Mouse (Mus musculus): ENCODE data around the gene Ormdl3. TPM values are rescaled to one million over a fixed set of nuclear protein-coding genes. Genes with fewer than 3 reads are reported as not detected.

Ormdl3 gene
- polyA plus RNA-seq, 1 experiment from 2014 or later, result 57.7 TPM

- DNase-seq (ENCODE audit: low spot score), result no peak
- H3K9me3 ChIP-seq, result no peaks in the 10 kb centered on the region
- H3K36me3 ChIP-seq (replicated peaks), result no peaks in the 10 kb centered on the region
- no peak overlapping the region for H3K4me3 ChIP-seq
- peaks cover 12% of the 10 kb centered on the region; the same call in 1 of the 2 replicates for H3K4me1 ChIP-seq
- 0 out of 2 replicates have a peak, but pooled peaks cover 7% of the 10 kb centered on the region for H3K27me3 ChIP-seq (replicated peaks; ENCODE audit: low read depth, poor library complexity, severe bottlenecking)
- WGBS, result 70% methylated on average over 13 of the region's 13 CpGs
- H3K27ac ChIP-seq (replicated peaks), result no peak overlapping the region
Measured at GRCm38 (mm10) chr11:98563921-98564414, 23.2 kb downstream of the Ormdl3 start.

GRCm38 (mm10) chr11:98563025-98563424, 24.1 kb downstream of the Ormdl3 start:
- H3K9me3 ChIP-seq, result no peaks in the 10 kb centered on the region
- H3K4me1 ChIP-seq, result peaks cover 12% of the 10 kb centered on the region; the same call in 1 of the 2 replicates
- no peaks in the 10 kb centered on the region for H3K36me3 ChIP-seq (replicated peaks)
- no peak overlapping the region for H3K4me3 ChIP-seq
- 91% methylated on average over 3 of the region's 3 CpGs for WGBS
- H3K27ac ChIP-seq (replicated peaks), result no peak overlapping the region
- DNase-seq (ENCODE audit: low spot score), result no peak
- H3K27me3 ChIP-seq (replicated peaks; ENCODE audit: low read depth, poor library complexity, severe bottlenecking), result 0 out of 2 replicates have a peak, but pooled peaks cover 7% of the 10 kb centered on the region

- no peak for DNase-seq (ENCODE audit: low spot score)
- Histone ChIP-seq H3K9me3 (no peaks in the 10 kb centered on the region), H3K4me1 (peaks cover 12% of the 10 kb centered on the region; the same call in 1 of the 2 replicates), H3K27ac (replicated peaks) (no peak overlapping the region), H3K36me3 (replicated peaks) (no peaks in the 10 kb centered on the region), H3K4me3 (no peak overlapping the region), H3K27me3 (replicated peaks; ENCODE audit: low read depth, poor library complexity, severe bottlenecking) (0 out of 2 replicates have a peak, but pooled peaks cover 7% of the 10 kb centered on the region)
- WGBS, result 47% methylated on average over 7 of the region's 7 CpGs
Measured at GRCm38 (mm10) chr11:98560942-98561341, 26.2 kb downstream of the Ormdl3 start.

- H3K4me3 ChIP-seq, result no peak overlapping the region
- no peaks in the 10 kb centered on the region for H3K9me3 ChIP-seq
- peaks cover 13% of the 10 kb centered on the region for H3K4me1 ChIP-seq
- no peak overlapping the region for H3K27ac ChIP-seq (replicated peaks)
- no peak for DNase-seq (ENCODE audit: low spot score)
- peaks cover 12% of the 10 kb centered on the region for H3K27me3 ChIP-seq (replicated peaks; ENCODE audit: low read depth, poor library complexity, severe bottlenecking)
- no peaks in the 10 kb centered on the region for H3K36me3 ChIP-seq (replicated peaks)
- 68% methylated on average over 12 of the region's 12 CpGs for WGBS
Measured at GRCm38 (mm10) chr11:98555124-98555700, 32.0 kb downstream of the Ormdl3 start.

- Histone ChIP-seq H3K9me3 (no peaks in the 10 kb centered on the region), H3K4me3 (no peak overlapping the region), H3K36me3 (replicated peaks) (no peaks in the 10 kb centered on the region), H3K27ac (replicated peaks) (no peak overlapping the region), H3K27me3 (replicated peaks; ENCODE audit: low read depth, poor library complexity, severe bottlenecking) (peaks cover 17% of the 10 kb centered on the region), H3K4me1 (peaks cover 13% of the 10 kb centered on the region; the same call in 1 of the 2 replicates)
- 93% methylated on average over 4 of the region's 4 CpGs for whole genome bisulfite sequencing
- no peak for DNase-seq (ENCODE audit: low spot score)
Measured at GRCm38 (mm10) chr11:98553966-98554365, 33.2 kb downstream of the Ormdl3 start.

GRCm38 (mm10) chr11:98550975-98551828, 36.0 kb downstream of the Ormdl3 start, which contains the start of gene Zpbp2:
TSS of gene Zpbp2 (plus strand) at chr11:98551097.
- DNase-seq (ENCODE audit: low spot score), result peak; percentile 95
- no peaks in the 10 kb centered on the region for H3K36me3 ChIP-seq (replicated peaks)
- H3K9me3 ChIP-seq, result no peaks in the 10 kb centered on the region
- H3K4me1 ChIP-seq, result peaks cover 13% of the 10 kb centered on the region; the same call in 1 of the 2 replicates
- peaks cover 45% of the 10 kb centered on the region for H3K27me3 ChIP-seq (replicated peaks; ENCODE audit: low read depth, poor library complexity, severe bottlenecking)
- H3K4me3 ChIP-seq, result peak within 1 kb of the TSS; percentile 73
- H3K27ac ChIP-seq (replicated peaks), result peak within 1 kb of the TSS; percentile 90
- WGBS, result 1% methylated on average over 51 of the region's 51 CpGs

GRCm38 (mm10) chr11:98550311-98550974, 36.7 kb downstream of the Ormdl3 start:
- DNase-seq (ENCODE audit: low spot score), result no peak
- H3K4me1 ChIP-seq, result peaks cover 18% of the 10 kb centered on the region
- H3K9me3 ChIP-seq, result no peaks in the 10 kb centered on the region
- no peaks in the 10 kb centered on the region for H3K36me3 ChIP-seq (replicated peaks)
- H3K4me3 ChIP-seq, result peak overlapping the region; percentile 73
- peak overlapping the region; percentile 90 for H3K27ac ChIP-seq (replicated peaks)
- WGBS, result 20% methylated on average over 20 of the region's 20 CpGs
- H3K27me3 ChIP-seq (replicated peaks; ENCODE audit: low read depth, poor library complexity, severe bottlenecking), result peaks cover 53% of the 10 kb centered on the region

GRCm38 (mm10) chr11:98549363-98549762, 37.8 kb downstream of the Ormdl3 start:
- whole genome bisulfite sequencing, result 67% methylated on average over 4 of the region's 4 CpGs
- no peak for DNase-seq (ENCODE audit: low spot score)
- Histone ChIP-seq H3K27ac (replicated peaks) (no peak overlapping the region), H3K9me3 (no peaks in the 10 kb centered on the region), H3K4me3 (no peak overlapping the region), H3K4me1 (peaks cover 20% of the 10 kb centered on the region), H3K27me3 (replicated peaks; ENCODE audit: low read depth, poor library complexity, severe bottlenecking) (peaks cover 63% of the 10 kb centered on the region), H3K36me3 (replicated peaks) (no peaks in the 10 kb centered on the region)

GRCm38 (mm10) chr11:98547308-98547693, 39.9 kb downstream of the Ormdl3 start:
- no peaks in the 10 kb centered on the region for H3K36me3 ChIP-seq (replicated peaks)
- peaks cover 20% of the 10 kb centered on the region for H3K4me1 ChIP-seq
- 56% methylated on average over 3 of the region's 3 CpGs for WGBS
- H3K27ac ChIP-seq (replicated peaks), result no peak overlapping the region
- H3K4me3 ChIP-seq, result no peak overlapping the region
- peaks cover 84% of the 10 kb centered on the region for H3K27me3 ChIP-seq (replicated peaks; ENCODE audit: low read depth, poor library complexity, severe bottlenecking)
- H3K9me3 ChIP-seq, result no peaks in the 10 kb centered on the region
- DNase-seq (ENCODE audit: low spot score), result no peak

GRCm38 (mm10) chr11:98546529-98547307, 40.5 kb downstream of the Ormdl3 start:
- peak; percentile 24 for DNase-seq (ENCODE audit: low spot score)
- Histone ChIP-seq H3K36me3 (replicated peaks) (no peaks in the 10 kb centered on the region), H3K4me1 (peaks cover 20% of the 10 kb centered on the region), H3K27ac (replicated peaks) (no peak overlapping the region), H3K27me3 (replicated peaks; ENCODE audit: low read depth, poor library complexity, severe bottlenecking) (peaks cover 90% of the 10 kb centered on the region), H3K4me3 (no peak overlapping the region), H3K9me3 (no peaks in the 10 kb centered on the region)
- 46% methylated on average over 12 of the region's 12 CpGs for WGBS

- peak within 1 kb of the TSS; percentile 60 for H3K4me3 ChIP-seq
- H3K27me3 ChIP-seq (replicated peaks; ENCODE audit: low read depth, poor library complexity, severe bottlenecking), result peaks cover 98% of the 10 kb centered on the region
- H3K36me3 ChIP-seq (replicated peaks), result no peaks in the 10 kb centered on the region
- peak; percentile 70 for DNase-seq (ENCODE audit: low spot score)
- H3K27ac ChIP-seq (replicated peaks), result no peak within 1 kb of the TSS; the same call in 1 of the 2 replicates
- no peaks in the 10 kb centered on the region for H3K9me3 ChIP-seq
- 1% methylated on average over 58 of the region's 58 CpGs for WGBS
- peaks cover 12% of the 10 kb centered on the region for H3K4me1 ChIP-seq
Measured at GRCm38 (mm10) chr11:98545711-98546231, 41.4 kb downstream of the Ormdl3 start, which contains the start of gene Ikzf3. TSS of gene Ikzf3 (minus strand) at chr11:98546031.

All from embryonic facial prominence, embryonic 10.5 days (tissue).